Mouse (Mus musculus): ENCODE measurements around the gene Shc3.

Shc3 gene

GRCm38 (mm10) chr13:51485291-51485690 lies 83.9 kb downstream of the Shc3 start:
- DNase-seq (ENCODE audit: low read depth, low spot score), result no peak

GRCm38 (mm10) chr13:51482786-51483185 lies 86.4 kb downstream of the Shc3 start:
- DNase-seq (ENCODE audit: low read depth, low spot score), result no peak

- no peak for DNase-seq (ENCODE audit: low read depth, low spot score)
Measured at GRCm38 (mm10) chr13:51480341-51481011, 88.7 kb downstream of the Shc3 start.

GRCm38 (mm10) chr13:51479826-51480225 lies 89.4 kb downstream of the Shc3 start:
- no peak for DNase-seq (ENCODE audit: low read depth, low spot score)

GRCm38 (mm10) chr13:51476991-51477390 lies 92.2 kb downstream of the Shc3 start:
- DNase-seq (ENCODE audit: low read depth, low spot score), result no peak

GRCm38 (mm10) chr13:51468697-51469250 lies 100.4 kb downstream of the Shc3 start:
- peak; percentile 14 for DNase-seq (ENCODE audit: low read depth, low spot score)

- no peak for DNase-seq (ENCODE audit: low read depth, low spot score)
Measured at GRCm38 (mm10) chr13:51466117-51466841, 102.9 kb downstream of the Shc3 start.

- no peak for DNase-seq (ENCODE audit: low read depth, low spot score)
Measured at GRCm38 (mm10) chr13:51464294-51464693, 104.9 kb downstream of the Shc3 start.

GRCm38 (mm10) chr13:51456190-51456878 lies 112.9 kb downstream of the Shc3 start:
- DNase-seq (ENCODE audit: low read depth, low spot score), result no peak

GRCm38 (mm10) chr13:51446550-51446949 lies 122.7 kb downstream of the Shc3 start:
- DNase-seq (ENCODE audit: low read depth, low spot score), result no peak

- DNase-seq (ENCODE audit: low read depth, low spot score), result no peak
Measured at GRCm38 (mm10) chr13:51442922-51443321, 126.3 kb downstream of the Shc3 start.

- no peak for DNase-seq (ENCODE audit: low read depth, low spot score)
Measured at GRCm38 (mm10) chr13:51437105-51438085, 131.8 kb downstream of the Shc3 start.

GRCm38 (mm10) chr13:51435146-51435545 lies 134.1 kb downstream of the Shc3 start:
- no peak for DNase-seq (ENCODE audit: low read depth, low spot score)

- peak; percentile 67 for DNase-seq (ENCODE audit: low read depth, low spot score)
Measured at GRCm38 (mm10) chr13:51434460-51434859, 134.8 kb downstream of the Shc3 start.

- DNase-seq (ENCODE audit: low read depth, low spot score), result no peak
Measured at GRCm38 (mm10) chr13:51433371-51433770, 135.8 kb downstream of the Shc3 start.

GRCm38 (mm10) chr13:51425662-51426443 lies 143.4 kb downstream of the Shc3 start:
- DNase-seq (ENCODE audit: low read depth, low spot score), result no peak

GRCm38 (mm10) chr13:51424647-51425046 lies 144.6 kb downstream of the Shc3 start:
- peak; percentile 83 for DNase-seq (ENCODE audit: low read depth, low spot score)

- DNase-seq (ENCODE audit: low read depth, low spot score), result no peak
Measured at GRCm38 (mm10) chr13:51423647-51424046, 145.6 kb downstream of the Shc3 start.

GRCm38 (mm10) chr13:51420861-51421260 lies 148.4 kb downstream of the Shc3 start:
- DNase-seq (ENCODE audit: low read depth, low spot score), result no peak

- no peak for DNase-seq (ENCODE audit: low read depth, low spot score)
Measured at GRCm38 (mm10) chr13:51419501-51419900, 149.7 kb downstream of the Shc3 start.

Measured in ZHBTc4 (cell line).